Mouse (Mus musculus) heart, postnatal 0 days (tissue): ENCODE measurements around the gene Ttc23. TPM values are rescaled to one million over a fixed set of nuclear protein-coding genes. Genes with fewer than 3 reads are reported as not detected.

Source experiments
- ATAC-seq: fragments of 200-750 bp; cut with Nextera tagmentation; 2 replicates; pipeline ENCODE4 v1.8.0; 2017; ENCODE audit warnings: low read depth, moderate number of reproducible peaks, moderate library complexity; ENCODE audit not compliant: insufficient read depth
- DNase-seq: peaks from one replicate; pipeline ENCODE4 v3.0.0-alpha.2; 2016; ENCODE audit warnings: low spot score
- H3K27ac ChIP-seq: fragments of 300-500 bp; sonication (generic); 2 replicates; pipeline ENCODE4 v1.5.1; 2014; ENCODE audit warnings: low read depth, mild to moderate bottlenecking
- H3K27me3 ChIP-seq: fragments of 300-500 bp; sonication (generic); 2 replicates; pipeline ENCODE4 v1.6.1; 2014; ENCODE audit warnings: low read length, mixed read lengths; ENCODE audit not compliant: control insufficient read depth, insufficient read depth
- H3K36me3 ChIP-seq: fragments of 300-500 bp; sonication (generic); replicated peaks from 2 replicates; pipeline ENCODE4 v1.6.1; 2014; ENCODE audit warnings: low read length, mixed read lengths; ENCODE audit not compliant: control insufficient read depth, insufficient read depth
- H3K4me1 ChIP-seq: fragments of 300-500 bp; sonication (generic); 2 replicates; pipeline ENCODE4 v1.6.1; 2014; ENCODE audit warnings: antibody characterized with exemption; ENCODE audit not compliant: control insufficient read depth, insufficient read depth
- H3K4me2 ChIP-seq: fragments of 300-500 bp; sonication (generic); 2 replicates; pipeline ENCODE4 v1.6.1; 2014; ENCODE audit warnings: low read depth, mild to moderate bottlenecking, low read length, moderate library complexity
- H3K4me3 ChIP-seq: fragments of 300-500 bp; sonication (generic); 2 replicates; pipeline ENCODE4 v1.5.1; 2014; ENCODE audit warnings: low read depth, low read length
- H3K9ac ChIP-seq: fragments of 300-500 bp; sonication (generic); replicated peaks from 2 replicates; pipeline ENCODE4 v1.6.1; 2014; ENCODE audit warnings: low read depth, low read length, mixed read lengths
- H3K9me3 ChIP-seq: fragments of 300-500 bp; sonication (generic); replicated peaks from 2 replicates; pipeline ENCODE4 v1.6.1; 2016; ENCODE audit warnings: low read length; ENCODE audit not compliant: control insufficient read depth
- CTCF ChIP-seq: IDR thresholded peaks from 2 replicates; pipeline ENCODE4 v1.5.1; 2016; ENCODE audit warnings: antibody characterized with exemption, control low read depth, low read depth
- EP300 ChIP-seq: IDR thresholded peaks from 2 replicates; pipeline ENCODE4 v1.6.1; 2016; ENCODE audit warnings: antibody characterized with exemption, low read depth
- WGBS: fragments of 180-500 bp; shearing (Covaris S2); extraction: QIAGEN DNeasy Blood & Tissue Kit; methylation state at CpG from one replicate; pipeline ENCODE4 v1.1.7; 2014; 5-methylcytosine and 5-hydroxymethylcytosine counted together
- polyA plus RNA-seq: library from polyadenylated mRNA; unstranded; fragments of >200 nt; fragmentation: Nextera tagmentation; extraction: Ambion mirVana; gene quantifications from 2 replicates; pipeline ENCODE4 v1.2.1, GENCODE M21; 2015
- total RNA-seq: library from RNA; depleted of rRNA; stranded (reverse); fragments of >200 nt; gene quantifications from 2 replicates; pipeline ENCODE4 v1.2.3, GENCODE M21; 2014; ENCODE audit warnings: low replicate concordance

The Ttc23 gene
- total and polyA plus RNA-seq, 2 experiments from 2014 or later, result 12.7 to 16.4 TPM

GRCm38 (mm10) chr7:67608348-67609024 lies 38.7 kb upstream of the Ttc23 start:
- DNase-seq, result no peak
- 0 out of 2 replicates have a peak overlapping the region, but pooled peaks have one; percentile 39 for H3K27ac ChIP-seq

GRCm38 (mm10) chr7:67613795-67614463 lies 33.3 kb upstream of the Ttc23 start:
- peaks cover 6% of the 10 kb centered on the region; the same call in 1 of the 2 replicates for H3K36me3 ChIP-seq
- no peaks in the 10 kb centered on the region for H3K9me3 ChIP-seq
- no peak overlapping the region for H3K9ac ChIP-seq
- peak overlapping the region; percentile 26 for H3K4me2 ChIP-seq
- 26% methylated on average over 10 of the region's 10 CpGs for WGBS
- H3K27me3 ChIP-seq, result no peaks in the 10 kb centered on the region
- peaks cover 29% of the 10 kb centered on the region for H3K4me1 ChIP-seq
- no peak overlapping the region for H3K4me3 ChIP-seq
- peak; percentile 77 for ATAC-seq
- peak overlapping the region; percentile 73 for H3K27ac ChIP-seq
- TF ChIP-seq EP300 (no peak; the same call in 1 of the 2 replicates), CTCF (no peak)
- DNase-seq, result peak; percentile 68

More at GRCm38 (mm10) chr7:67608348-67609024, 38.7 kb upstream of the Ttc23 start:
- Histone ChIP-seq H3K4me2 (no peak overlapping the region), H3K36me3 (no peaks in the 10 kb centered on the region), H3K9ac (no peak overlapping the region), H3K4me3 (no peak overlapping the region), H3K4me1 (peaks cover 8% of the 10 kb centered on the region; the same call in 1 of the 2 replicates), H3K9me3 (no peaks in the 10 kb centered on the region), H3K27me3 (no peaks in the 10 kb centered on the region)
- WGBS, result 74% methylated on average over 4 of the region's 4 CpGs
- no peak for ATAC-seq
- TF ChIP-seq EP300, result no peak

GRCm38 (mm10) chr7:67614464-67614861 lies 32.7 kb upstream of the Ttc23 start:
- H3K9ac ChIP-seq, result no peak overlapping the region
- peaks cover 6% of the 10 kb centered on the region; the same call in 1 of the 2 replicates for H3K36me3 ChIP-seq
- ATAC-seq, result no peak
- DNase-seq, result no peak
- TF ChIP-seq EP300 (no peak), CTCF (no peak)
- H3K4me2 ChIP-seq, result peak overlapping the region; percentile 26
- 69% methylated on average over 7 of the region's 7 CpGs for WGBS
- peaks cover 29% of the 10 kb centered on the region for H3K4me1 ChIP-seq
- H3K27me3 ChIP-seq, result no peaks in the 10 kb centered on the region
- no peak overlapping the region for H3K4me3 ChIP-seq
- peak overlapping the region; percentile 73 for H3K27ac ChIP-seq
- H3K9me3 ChIP-seq, result no peaks in the 10 kb centered on the region

GRCm38 (mm10) chr7:67616890-67617289 lies 30.3 kb upstream of the Ttc23 start:
- ATAC-seq, result no peak
- H3K4me1 ChIP-seq, result peaks cover 40% of the 10 kb centered on the region

GRCm38 (mm10) chr7:67617646-67618045 lies 29.6 kb upstream of the Ttc23 start:
- DNase-seq (no peak), ATAC-seq (no peak)
- no peak overlapping the region for H3K4me3 ChIP-seq
- H3K9me3 ChIP-seq, result no peaks in the 10 kb centered on the region
- 93% methylated on average over 10 of the region's 10 CpGs for WGBS
- H3K27me3 ChIP-seq, result no peaks in the 10 kb centered on the region
- no peak overlapping the region; the same call in 1 of the 2 replicates for H3K27ac ChIP-seq
- H3K4me2 ChIP-seq, result no peak overlapping the region
- TF ChIP-seq EP300 (no peak), CTCF (no peak)
- H3K9ac ChIP-seq, result no peak overlapping the region
- peaks cover 45% of the 10 kb centered on the region for H3K4me1 ChIP-seq
- peaks cover 6% of the 10 kb centered on the region; the same call in 1 of the 2 replicates for H3K36me3 ChIP-seq

More at GRCm38 (mm10) chr7:67616890-67617289, 30.3 kb upstream of the Ttc23 start:
- peaks cover 6% of the 10 kb centered on the region; the same call in 1 of the 2 replicates for H3K36me3 ChIP-seq
- no peaks in the 10 kb centered on the region for H3K9me3 ChIP-seq
- no peak overlapping the region for H3K4me3 ChIP-seq
- H3K4me2 ChIP-seq, result no peak overlapping the region
- WGBS, result 54% methylated on average over 4 of the region's 4 CpGs
- no peak for DNase-seq
- H3K27ac ChIP-seq, result peak overlapping the region; percentile 44
- no peak overlapping the region for H3K9ac ChIP-seq
- no peak for TF ChIP-seq CTCF
- 0 out of 2 replicates have a peak, but pooled peaks have one; percentile 21 for TF ChIP-seq EP300
- no peaks in the 10 kb centered on the region for H3K27me3 ChIP-seq
